Mouse (Mus musculus) lung, embryonic 16.5 days (tissue): ENCODE results near the gene Arl13b. TPM values are rescaled to one million over a fixed set of nuclear protein-coding genes. Genes with fewer than 3 reads are reported as not detected.

ENCODE experiments used
- ATAC-seq: fragments of 200-750 bp; cut with Nextera tagmentation; 2 replicates; pipeline ENCODE4 v1.8.0; 2017; ENCODE audit warnings: low read depth, mild to moderate bottlenecking, moderate library complexity
- H3K27ac ChIP-seq: fragments of 300-500 bp; sonication (generic); 2 replicates; pipeline ENCODE4 v1.5.1; 2014; ENCODE audit warnings: mild to moderate bottlenecking, control low read depth, low read length
- H3K27me3 ChIP-seq: fragments of 300-500 bp; sonication (generic); 2 replicates; pipeline ENCODE4 v1.6.1; 2014; ENCODE audit warnings: low read depth, low read length, mixed read lengths; ENCODE audit not compliant: control insufficient read depth, insufficient read depth
- H3K36me3 ChIP-seq: fragments of 300-500 bp; sonication (generic); 2 replicates; pipeline ENCODE4 v1.6.1; 2014; ENCODE audit warnings: low read length; ENCODE audit not compliant: control insufficient read depth, insufficient read depth
- H3K4me1 ChIP-seq: fragments of 300-500 bp; sonication (generic); replicated peaks from 2 replicates; pipeline ENCODE4 v1.6.1; 2014; ENCODE audit warnings: low read length, mixed read lengths; ENCODE audit not compliant: control insufficient read depth, insufficient read depth
- H3K4me2 ChIP-seq: fragments of 300-500 bp; sonication (generic); 2 replicates; pipeline ENCODE4 v1.6.1; 2014; ENCODE audit warnings: low read depth, low read length, control low read depth
- H3K4me3 ChIP-seq: fragments of 300-500 bp; sonication (generic); 2 replicates; pipeline ENCODE4 v1.5.1; 2014; ENCODE audit warnings: mild to moderate bottlenecking, low read length, control low read depth
- H3K9ac ChIP-seq: fragments of 300-500 bp; sonication (generic); 2 replicates; pipeline ENCODE4 v1.6.1; 2014; ENCODE audit warnings: low read length, control low read depth
- H3K9me3 ChIP-seq: fragments of 300-500 bp; sonication (generic); 2 replicates; pipeline ENCODE4 v1.6.1; 2016; ENCODE audit warnings: low read length; ENCODE audit not compliant: control insufficient read depth
- WGBS: fragments of 180-500 bp; shearing (Covaris S2); extraction: QIAGEN DNeasy Blood & Tissue Kit; methylation state at CpG from one replicate; pipeline ENCODE4 v1.1.7; 2014; 5-methylcytosine and 5-hydroxymethylcytosine counted together
- polyA plus RNA-seq: library from polyadenylated mRNA; unstranded; fragments of >200 nt; fragmentation: Nextera tagmentation; extraction: Ambion mirVana; gene quantifications from 2 replicates; pipeline ENCODE4 v1.2.1, GENCODE M21; 2015

Gene Arl13b
- polyA plus RNA-seq, result 20.8 and 22.4 TPM in 2 replicates

DNA sequence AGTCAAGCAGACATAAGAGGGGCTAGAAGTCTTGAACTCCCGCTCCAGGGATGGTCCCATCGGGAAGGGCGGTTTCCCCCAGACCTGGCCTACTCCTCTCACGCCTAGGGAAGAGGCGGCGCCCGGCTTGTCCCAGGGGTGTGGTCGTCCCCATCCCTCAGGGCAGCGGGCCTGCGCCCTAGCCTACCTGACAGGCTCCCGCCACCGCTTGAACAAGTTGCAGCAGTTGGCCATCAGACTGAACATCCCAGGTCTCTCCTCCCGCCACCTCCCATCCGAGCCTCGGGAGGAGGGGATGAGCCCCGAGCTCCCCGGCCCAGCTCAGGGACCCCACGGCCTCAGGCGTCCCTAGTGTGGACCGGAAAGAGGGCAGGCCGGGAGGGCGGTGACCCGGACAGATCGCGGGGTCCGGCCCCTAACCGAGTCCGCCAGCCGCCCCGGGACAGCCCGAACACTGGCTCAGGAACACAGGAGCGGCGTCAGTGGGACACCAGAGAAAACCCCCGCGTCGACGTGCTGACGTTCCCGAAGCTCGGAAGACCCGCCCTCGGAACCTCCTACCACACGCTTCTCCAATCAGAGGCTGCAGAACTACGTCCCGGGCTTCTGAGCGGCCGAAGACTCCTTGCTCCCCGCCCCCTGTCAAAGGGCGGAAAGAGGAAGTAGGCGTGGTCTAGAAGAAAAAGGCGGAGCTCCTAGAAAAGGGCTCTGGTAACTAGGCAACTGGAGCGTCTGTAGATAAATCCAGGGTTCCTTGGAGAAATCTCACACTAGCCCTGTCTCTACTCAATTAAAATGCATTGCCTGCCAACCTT, at the start of gene Arl13b:
TSS of gene Arl13b (minus strand) at position 543 of the 815 bp plus-strand sequence.
- peak within 1 kb of the TSS; percentile 54 for H3K27ac ChIP-seq
- ATAC-seq, result peak; percentile 100
- no peaks in the 10 kb centered on the region for H3K9me3 ChIP-seq
- H3K9ac ChIP-seq, result peak within 1 kb of the TSS; percentile 77
- no peaks in the 10 kb centered on the region for H3K36me3 ChIP-seq
- H3K27me3 ChIP-seq, result no peaks in the 10 kb centered on the region
- under 1% methylated on average over 52 of the region's 52 CpGs for WGBS
- H3K4me3 ChIP-seq, result peak within 1 kb of the TSS; percentile 73
- H3K4me1 ChIP-seq, result 0 out of 2 replicates have a peak, but pooled peaks cover 2% of the 10 kb centered on the region
- H3K4me2 ChIP-seq, result peak within 1 kb of the TSS; percentile 74

- Histone ChIP-seq H3K36me3 (peaks cover 2% of the 10 kb centered on the region; the same call in 1 of the 2 replicates), H3K9me3 (no peaks in the 10 kb centered on the region), H3K9ac (no peak overlapping the region), H3K4me1 (no peaks in the 10 kb centered on the region), H3K27me3 (no peaks in the 10 kb centered on the region), H3K4me2 (no peak overlapping the region), H3K4me3 (no peak overlapping the region), H3K27ac (no peak overlapping the region)
- 83% methylated on average over 3 of the region's 3 CpGs for WGBS
- ATAC-seq, result no peak
Observed at GRCm38 (mm10) chr16:62895824-62896223, 49.0 kb upstream of the Arl13b start.

- no peaks in the 10 kb centered on the region; the same call in 1 of the 2 replicates for H3K9me3 ChIP-seq
- ATAC-seq, result no peak
- no peak overlapping the region for H3K9ac ChIP-seq
- H3K27me3 ChIP-seq, result no peaks in the 10 kb centered on the region
- 66% methylated on average over 6 of the region's 6 CpGs for WGBS
- no peaks in the 10 kb centered on the region for H3K36me3 ChIP-seq
- no peak overlapping the region for H3K4me2 ChIP-seq
- H3K27ac ChIP-seq, result no peak overlapping the region
- no peak overlapping the region for H3K4me3 ChIP-seq
- H3K4me1 ChIP-seq, result no peaks in the 10 kb centered on the region
Observed at GRCm38 (mm10) chr16:62874065-62874464, 27.2 kb upstream of the Arl13b start.

GRCm38 (mm10) chr16:62873180-62873579, 26.3 kb upstream of the Arl13b start:
- H3K9me3 ChIP-seq, result no peaks in the 10 kb centered on the region; the same call in 1 of the 2 replicates
- no peak overlapping the region for H3K4me2 ChIP-seq
- no peak overlapping the region for H3K4me3 ChIP-seq
- WGBS, result 57% methylated on average over 4 of the region's 4 CpGs
- H3K9ac ChIP-seq, result no peak overlapping the region
- H3K36me3 ChIP-seq, result no peaks in the 10 kb centered on the region
- no peak for ATAC-seq
- no peak overlapping the region for H3K27ac ChIP-seq
- H3K4me1 ChIP-seq, result no peaks in the 10 kb centered on the region
- H3K27me3 ChIP-seq, result no peaks in the 10 kb centered on the region

GRCm38 (mm10) chr16:62872688-62873117, 25.9 kb upstream of the Arl13b start:
- Histone ChIP-seq H3K36me3 (no peaks in the 10 kb centered on the region), H3K27me3 (no peaks in the 10 kb centered on the region), H3K4me2 (no peak overlapping the region), H3K9me3 (no peaks in the 10 kb centered on the region; the same call in 1 of the 2 replicates), H3K9ac (no peak overlapping the region), H3K4me1 (no peaks in the 10 kb centered on the region), H3K4me3 (no peak overlapping the region), H3K27ac (no peak overlapping the region)
- 63% methylated on average over 5 of the region's 5 CpGs for WGBS
- ATAC-seq, result no peak

DNA sequence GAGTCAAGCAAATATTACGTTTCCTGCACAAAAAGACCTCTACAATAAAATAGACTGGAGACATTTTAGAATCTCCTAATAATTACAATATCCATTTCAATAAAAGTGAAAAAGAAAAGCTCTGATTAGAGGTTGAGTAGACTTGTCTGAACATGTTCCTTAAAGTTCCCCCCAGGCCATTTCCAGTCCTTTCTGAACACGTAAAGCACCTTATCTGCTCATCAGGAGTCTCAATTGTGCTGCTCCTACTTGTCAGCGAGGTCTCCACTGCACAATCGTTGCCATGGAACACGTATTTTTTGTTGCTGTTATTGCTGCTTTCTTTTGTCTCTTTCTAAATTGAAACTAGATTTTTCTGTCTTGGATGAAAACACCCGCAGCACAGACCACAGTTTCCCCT, 14.6 kb upstream of the Arl13b start:
- H3K9ac ChIP-seq, result no peak overlapping the region
- H3K4me1 ChIP-seq, result no peaks in the 10 kb centered on the region
- no peak for ATAC-seq
- no peaks in the 10 kb centered on the region for H3K9me3 ChIP-seq
- H3K36me3 ChIP-seq, result no peaks in the 10 kb centered on the region
- 78% methylated on average over 6 of the region's 6 CpGs for WGBS
- no peak overlapping the region for H3K4me2 ChIP-seq
- H3K27me3 ChIP-seq, result no peaks in the 10 kb centered on the region
- no peak overlapping the region for H3K4me3 ChIP-seq
- H3K27ac ChIP-seq, result no peak overlapping the region

- WGBS, result 69% methylated on average over 1 of the region's 1 CpGs
Observed at GRCm38 (mm10) chr16:62860140-62860539, 13.3 kb upstream of the Arl13b start.

GRCm38 (mm10) chr16:62858018-62858417, 11.2 kb upstream of the Arl13b start:
- no peaks in the 10 kb centered on the region for H3K9me3 ChIP-seq
- no peaks in the 10 kb centered on the region for H3K27me3 ChIP-seq
- H3K4me3 ChIP-seq, result no peak overlapping the region
- no peak overlapping the region for H3K27ac ChIP-seq
- no peak overlapping the region for H3K9ac ChIP-seq
- H3K36me3 ChIP-seq, result no peaks in the 10 kb centered on the region
- no peak for ATAC-seq
- peaks cover 5% of the 10 kb centered on the region; the same call in 1 of the 2 replicates for H3K4me1 ChIP-seq
- no peak overlapping the region for H3K4me2 ChIP-seq
- 91% methylated on average over 1 of the region's 1 CpGs for WGBS

More at GRCm38 (mm10) chr16:62860140-62860539, 13.3 kb upstream of the Arl13b start:
- Histone ChIP-seq H3K27ac (no peak overlapping the region), H3K4me1 (peaks cover 5% of the 10 kb centered on the region; the same call in 1 of the 2 replicates), H3K4me3 (no peak overlapping the region), H3K27me3 (no peaks in the 10 kb centered on the region), H3K9me3 (no peaks in the 10 kb centered on the region), H3K9ac (no peak overlapping the region), H3K36me3 (no peaks in the 10 kb centered on the region), H3K4me2 (no peak overlapping the region)
- no peak for ATAC-seq

GRCm38 (mm10) chr16:62857498-62857897, 10.7 kb upstream of the Arl13b start:
- no peaks in the 10 kb centered on the region for H3K27me3 ChIP-seq
- H3K27ac ChIP-seq, result no peak overlapping the region
- no peak for ATAC-seq
- peaks cover 5% of the 10 kb centered on the region; the same call in 1 of the 2 replicates for H3K4me1 ChIP-seq
- no peaks in the 10 kb centered on the region for H3K9me3 ChIP-seq
- no peaks in the 10 kb centered on the region for H3K36me3 ChIP-seq
- no peak overlapping the region for H3K9ac ChIP-seq
- 83% methylated on average over 2 of the region's 2 CpGs for WGBS
- H3K4me3 ChIP-seq, result no peak overlapping the region
- H3K4me2 ChIP-seq, result no peak overlapping the region
